Mouse (Mus musculus) erythroblast, embryonic 14.5 days (primary cell): ENCODE measurements around the gene Ckap5. TPM values are rescaled to one million over a fixed set of nuclear protein-coding genes. Genes with fewer than 3 reads are reported as not detected.

Source experiments
- H3K27me3 ChIP-seq: 2 replicates; pipeline ENCODE4 v1.6.1; 2012; ENCODE audit warnings: inconsistent platforms; ENCODE audit not compliant: control insufficient read depth
- H3K36me3 ChIP-seq: 2 replicates; pipeline ENCODE4 v1.6.1; 2012; ENCODE audit warnings: mild to moderate bottlenecking, inconsistent platforms; ENCODE audit not compliant: control insufficient read depth
- H3K4me1 ChIP-seq: 2 replicates; pipeline ENCODE4 v1.6.1; 2012; ENCODE audit warnings: inconsistent platforms; ENCODE audit not compliant: control insufficient read depth
- H3K4me3 ChIP-seq: replicated peaks from 2 replicates; pipeline ENCODE3; 2012; ENCODE audit warnings: moderate library complexity, mild to moderate bottlenecking, inconsistent platforms
- H3K9me3 ChIP-seq: 2 replicates; pipeline ENCODE4 v1.6.1; 2012; ENCODE audit warnings: low read length, inconsistent platforms, mixed read lengths; ENCODE audit not compliant: control insufficient read depth
- GATA1 ChIP-seq: IDR thresholded peaks from 2 replicates; pipeline ENCODE4 v1.6.1; 2012; ENCODE audit warnings: low read length, inconsistent platforms, mixed read lengths
- TAL1 ChIP-seq: IDR thresholded peaks from 3 replicates; pipeline ENCODE4 v1.6.1; 2012; ENCODE audit warnings: low read length, inconsistent platforms, mixed read lengths
- polyA plus RNA-seq: library from polyadenylated mRNA; stranded (reverse); fragments of >175 nt; gene quantifications from 2 replicates; pipeline ENCODE4 v1.2.3, GENCODE M21; 2012

The Ckap5 gene
- polyA plus RNA-seq, 1 experiment, result 0.49 TPM

- no peak overlapping the region for H3K4me3 ChIP-seq
- no peaks in the 10 kb centered on the region for H3K27me3 ChIP-seq
- peaks cover 94% of the 10 kb centered on the region for H3K36me3 ChIP-seq
- no peaks in the 10 kb centered on the region for H3K4me1 ChIP-seq
- no peaks in the 10 kb centered on the region for H3K9me3 ChIP-seq
- TF ChIP-seq TAL1 (no peak), GATA1 (no peak)
Measured at GRCm38 (mm10) chr2:91659657-91660056, 133.1 kb downstream of the Ckap5 start.

GRCm38 (mm10) chr2:91660981-91661380 lies 134.4 kb downstream of the Ckap5 start:
- Histone ChIP-seq H3K4me1 (no peaks in the 10 kb centered on the region), H3K27me3 (no peaks in the 10 kb centered on the region), H3K9me3 (no peaks in the 10 kb centered on the region), H3K36me3 (peaks cover 87% of the 10 kb centered on the region), H3K4me3 (no peak overlapping the region)
- TF ChIP-seq TAL1 (no peak), GATA1 (no peak)

- peaks cover 85% of the 10 kb centered on the region for H3K36me3 ChIP-seq
Measured at GRCm38 (mm10) chr2:91664780-91665179, 138.2 kb downstream of the Ckap5 start.

GRCm38 (mm10) chr2:91666386-91666910 lies 139.9 kb downstream of the Ckap5 start:
- Histone ChIP-seq H3K9me3 (no peaks in the 10 kb centered on the region), H3K4me3 (no peak overlapping the region), H3K27me3 (no peaks in the 10 kb centered on the region), H3K36me3 (peaks cover 89% of the 10 kb centered on the region), H3K4me1 (no peaks in the 10 kb centered on the region)
- TF ChIP-seq TAL1 (no peak), GATA1 (no peak)

More at GRCm38 (mm10) chr2:91664780-91665179, 138.2 kb downstream of the Ckap5 start:
- Histone ChIP-seq H3K4me3 (no peak overlapping the region), H3K9me3 (no peaks in the 10 kb centered on the region), H3K27me3 (no peaks in the 10 kb centered on the region), H3K4me1 (no peaks in the 10 kb centered on the region)
- TF ChIP-seq GATA1 (no peak), TAL1 (no peak)

- H3K36me3 ChIP-seq, result peaks cover 88% of the 10 kb centered on the region
- TF ChIP-seq GATA1 (no peak), TAL1 (no peak)
- H3K27me3 ChIP-seq, result no peaks in the 10 kb centered on the region
- H3K9me3 ChIP-seq, result no peaks in the 10 kb centered on the region
- no peak overlapping the region for H3K4me3 ChIP-seq
- H3K4me1 ChIP-seq, result no peaks in the 10 kb centered on the region
Measured at GRCm38 (mm10) chr2:91667747-91668146, 141.2 kb downstream of the Ckap5 start.

- H3K4me3 ChIP-seq, result no peak overlapping the region
- no peak for TF ChIP-seq GATA1
- TF ChIP-seq TAL1, result no peak
- H3K9me3 ChIP-seq, result no peaks in the 10 kb centered on the region
- H3K4me1 ChIP-seq, result no peaks in the 10 kb centered on the region
- no peaks in the 10 kb centered on the region for H3K27me3 ChIP-seq
- H3K36me3 ChIP-seq, result peaks cover 86% of the 10 kb centered on the region
Measured at GRCm38 (mm10) chr2:91669326-91669725, 142.8 kb downstream of the Ckap5 start.

- H3K36me3 ChIP-seq, result peaks cover 87% of the 10 kb centered on the region
- H3K4me3 ChIP-seq, result no peak overlapping the region
- H3K9me3 ChIP-seq, result no peaks in the 10 kb centered on the region
- no peaks in the 10 kb centered on the region for H3K4me1 ChIP-seq
- TF ChIP-seq GATA1 (no peak), TAL1 (no peak)
- H3K27me3 ChIP-seq, result no peaks in the 10 kb centered on the region
Measured at GRCm38 (mm10) chr2:91670038-91670437, 143.5 kb downstream of the Ckap5 start.

Other genes with a start within 250 kb of the Ckap5 start
- gene 1110051M20Rik, start 82.1 kb upstream of the Ckap5 start, polyA plus RNA-seq, result 0.09 and 0.18 TPM in 2 replicates
- not detected in 2 replicates for gene Lrp4, start 69.3 kb upstream of the Ckap5 start, polyA plus RNA-seq
- gene F2, start 109.7 kb downstream of the Ckap5 start, polyA plus RNA-seq, result 0.05 and 0.09 TPM in 2 replicates
- 0.56 and 0.74 TPM in 2 replicates for gene Zfp408, start 123.0 kb downstream of the Ckap5 start, polyA plus RNA-seq
- 1.5 and 1.7 TPM in 2 replicates for gene Arhgap1, start 123.1 kb downstream of the Ckap5 start, polyA plus RNA-seq
- 3.5 and 4.3 TPM in 2 replicates for gene Atg13, start 183.8 kb downstream of the Ckap5 start, polyA plus RNA-seq
- gene Harbi1, start 184.1 kb downstream of the Ckap5 start, polyA plus RNA-seq, result 0.04 and 0.15 TPM in 2 replicates
- 1.8 and 2.0 TPM in 2 replicates for gene Ambra1, start 203.4 kb downstream of the Ckap5 start, polyA plus RNA-seq